Mouse (Mus musculus): ENCODE results near the gene Bud13.

DNA sequence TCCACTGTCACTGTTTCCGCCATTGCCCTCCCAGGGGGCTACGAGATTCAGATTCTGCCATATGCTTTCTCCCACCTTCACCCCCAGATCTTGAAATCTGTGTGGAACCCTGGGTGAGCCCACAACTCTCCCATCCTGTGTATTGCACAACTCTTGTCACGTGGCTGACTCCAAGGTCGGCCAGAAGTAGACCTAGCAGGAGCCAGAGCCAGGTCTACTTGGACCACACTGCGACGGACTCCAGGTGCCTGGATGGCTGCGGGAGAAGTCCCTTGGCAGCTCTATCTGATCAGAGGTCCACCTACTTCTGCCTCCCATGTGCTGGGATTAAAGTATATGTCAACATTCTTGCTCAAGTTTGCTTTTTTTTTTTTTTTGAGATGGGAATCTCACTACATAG, 21.7 kb upstream of the Bud13 start:
- TF ChIP-seq ZNF384 (IDR thresholded peaks at IDR 0.05; ENCODE audit: low read depth, low read length) (no peak), CHD2 (IDR thresholded peaks at IDR 0.05; ENCODE audit: low read depth, low read length) (no peak), ZC3H11A (IDR thresholded peaks at IDR 0.05; ENCODE audit: borderline replicate concordance, low read depth, low read length) (no peak), MAFK (IDR thresholded peaks at IDR 0.05; ENCODE audit: insufficient read depth, low read depth, low read length) (no peak)

Measured in ES-E14 (cell line).